Mouse (Mus musculus): ENCODE data around the gene C1qtnf1.
"Not testable (repeated sequence)": the region's sequence is repeated elsewhere in the genome, so short reads cannot be mapped to it uniquely, and the experiment has no call there.

C1qtnf1 gene

DNA sequence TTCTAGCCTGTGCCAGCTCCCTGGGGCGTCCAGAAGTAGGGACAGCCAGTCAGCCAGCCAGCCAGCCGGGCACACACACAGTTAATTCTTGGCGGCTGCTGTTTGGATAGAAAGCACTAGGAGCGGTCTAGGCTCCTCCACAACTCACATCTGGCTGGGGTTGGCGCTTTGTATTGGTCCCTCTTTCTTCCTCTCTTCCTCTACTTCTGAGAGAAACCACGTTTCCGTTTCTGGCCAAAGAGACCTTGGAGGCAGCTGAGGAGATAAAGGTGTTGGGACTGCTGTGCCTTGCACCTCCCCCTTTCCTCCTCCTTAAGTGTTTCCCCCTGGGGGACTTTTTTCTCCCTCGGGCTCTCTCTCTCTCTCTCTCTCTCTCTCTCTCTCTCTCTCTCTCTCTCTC, at the start of gene C1qtnf1:
Gene C1qtnf1, plus strand, starts transcription at position 218 of the 400 bp plus-strand sequence.
- DNase-seq (ENCODE audit: low spot score in 2 of 2): no peak

GRCm38 (mm10) chr11:118378656-118379055, 49.3 kb upstream of the C1qtnf1 start:
- no peak for DNase-seq (ENCODE audit: low spot score in 2 of 2)

- peak; percentile 46 to 73 for DNase-seq (ENCODE audit: low spot score in 2 of 2)
Observed at GRCm38 (mm10) chr11:118379251-118380009, 48.6 kb upstream of the C1qtnf1 start.

- not testable (repeated sequence) for DNase-seq (ENCODE audit: low spot score in 2 of 2)
Observed at GRCm38 (mm10) chr11:118387816-118388215, 40.2 kb upstream of the C1qtnf1 start.

DNA sequence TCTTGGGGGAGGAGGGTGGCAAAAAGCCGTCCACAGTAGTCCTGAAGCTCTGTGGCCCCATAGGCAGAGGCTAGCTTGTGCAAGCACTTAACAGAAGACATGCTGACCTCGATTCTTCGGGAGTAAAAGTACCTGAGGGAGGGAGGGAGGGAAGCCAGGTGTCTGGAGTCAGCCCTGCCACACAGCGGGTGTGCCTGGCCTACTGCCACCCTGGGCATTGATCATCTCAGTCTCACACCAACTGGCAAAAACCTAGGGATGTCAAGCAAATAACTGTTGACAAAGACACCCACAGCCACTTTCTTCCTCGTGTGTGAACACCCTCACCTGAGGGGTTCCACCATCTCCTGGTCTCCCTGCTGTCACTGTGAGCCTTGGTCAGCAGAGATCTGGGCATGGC, 34.0 kb upstream of the C1qtnf1 start:
- DNase-seq (ENCODE audit: low spot score in 2 of 2): no peak

DNA sequence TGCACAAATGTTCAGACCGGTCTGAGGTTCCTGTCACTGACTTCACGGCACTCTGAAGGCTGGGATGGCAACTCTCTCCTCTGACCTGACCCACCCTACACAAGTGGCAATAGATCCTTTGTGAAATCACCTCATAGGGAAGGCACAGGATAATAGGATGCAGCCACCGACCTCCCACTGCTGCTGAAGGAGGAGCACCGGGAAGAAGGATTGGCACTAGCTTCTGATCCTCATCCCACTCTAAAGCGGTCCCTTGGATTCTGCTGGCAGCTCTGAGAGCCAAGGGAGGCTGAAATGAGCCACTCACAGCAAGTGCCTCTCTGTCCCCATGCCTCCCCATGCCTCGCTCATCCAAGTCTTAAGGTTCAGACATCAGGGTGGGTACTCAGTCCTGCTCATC, 33.5 kb upstream of the C1qtnf1 start:
- no peak for DNase-seq (ENCODE audit: low spot score in 2 of 2)

DNA sequence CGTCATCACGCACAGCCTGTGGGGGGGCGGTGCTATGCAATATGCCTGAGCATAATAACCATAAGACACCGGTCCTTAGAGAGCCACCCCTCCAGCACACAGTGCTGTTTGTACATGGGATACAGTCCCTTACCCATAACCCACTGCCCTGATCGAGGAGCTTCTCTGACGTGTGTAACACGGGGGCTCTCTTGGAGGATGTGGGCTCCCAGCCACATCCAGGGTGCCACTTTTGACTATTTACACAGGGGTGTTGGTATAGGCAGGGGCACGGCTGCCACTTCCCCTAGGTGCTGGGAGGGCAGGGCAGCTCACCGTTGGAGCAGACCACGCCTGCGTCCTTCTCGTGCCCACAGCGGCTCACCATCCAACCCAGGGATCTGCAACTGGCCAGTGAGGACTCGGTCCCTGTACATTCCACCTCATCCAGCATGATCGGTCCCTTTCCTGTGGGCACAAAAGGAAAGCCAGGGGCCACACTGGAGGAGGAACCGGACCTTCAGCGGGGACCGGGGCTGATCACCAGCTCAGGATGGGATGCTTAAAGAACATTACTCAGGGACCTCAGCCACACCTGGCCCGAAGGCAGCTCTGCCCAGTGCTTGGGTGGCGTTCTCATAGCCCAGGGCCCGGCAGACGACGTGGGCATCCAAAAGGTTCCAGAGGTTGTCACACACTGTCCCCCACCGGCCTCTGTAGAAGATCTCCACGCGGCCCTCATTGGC, 30.0 kb upstream of the C1qtnf1 start:
- no peak for DNase-seq (ENCODE audit: low spot score in 2 of 2)

DNA sequence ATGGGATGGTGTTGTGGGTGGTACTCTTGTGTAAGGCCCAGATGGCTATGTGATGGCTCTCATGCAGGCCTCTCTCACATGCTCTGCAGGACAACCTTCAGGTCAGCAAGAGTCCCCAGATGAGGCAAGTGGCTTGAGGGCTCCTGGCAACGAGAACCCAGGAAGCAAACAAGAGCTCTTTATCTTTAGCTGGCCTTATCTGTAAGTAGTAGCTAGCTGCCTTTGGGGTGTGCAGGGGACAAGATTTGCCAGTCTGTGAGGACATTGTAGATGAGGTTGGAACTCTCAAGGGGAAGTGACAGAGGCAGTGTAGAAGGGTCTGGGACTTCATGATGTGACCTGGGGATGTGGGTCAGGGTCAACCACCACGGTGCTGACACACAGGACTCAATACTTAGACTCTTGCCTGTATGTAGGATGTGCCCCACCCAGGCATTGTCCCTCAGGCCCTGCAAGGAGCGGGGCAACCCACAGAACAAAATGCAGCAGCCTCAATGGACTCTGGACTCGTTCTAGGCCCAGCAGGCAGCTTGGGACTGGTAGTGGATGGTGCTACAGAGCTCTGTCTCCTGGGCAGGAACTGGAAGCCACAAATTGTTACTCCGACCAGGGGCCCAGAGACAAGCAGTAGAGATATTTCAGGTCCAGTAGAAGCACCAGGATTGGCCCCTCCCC, 28.0 kb upstream of the C1qtnf1 start:
- no peak for DNase-seq (ENCODE audit: low spot score in 2 of 2)

GRCm38 (mm10) chr11:118400566-118400936, 27.5 kb upstream of the C1qtnf1 start:
- no peak for DNase-seq (ENCODE audit: low spot score in 2 of 2)

GRCm38 (mm10) chr11:118401195-118401594, 26.8 kb upstream of the C1qtnf1 start:
- DNase-seq (ENCODE audit: low spot score in 2 of 2): no peak

DNA sequence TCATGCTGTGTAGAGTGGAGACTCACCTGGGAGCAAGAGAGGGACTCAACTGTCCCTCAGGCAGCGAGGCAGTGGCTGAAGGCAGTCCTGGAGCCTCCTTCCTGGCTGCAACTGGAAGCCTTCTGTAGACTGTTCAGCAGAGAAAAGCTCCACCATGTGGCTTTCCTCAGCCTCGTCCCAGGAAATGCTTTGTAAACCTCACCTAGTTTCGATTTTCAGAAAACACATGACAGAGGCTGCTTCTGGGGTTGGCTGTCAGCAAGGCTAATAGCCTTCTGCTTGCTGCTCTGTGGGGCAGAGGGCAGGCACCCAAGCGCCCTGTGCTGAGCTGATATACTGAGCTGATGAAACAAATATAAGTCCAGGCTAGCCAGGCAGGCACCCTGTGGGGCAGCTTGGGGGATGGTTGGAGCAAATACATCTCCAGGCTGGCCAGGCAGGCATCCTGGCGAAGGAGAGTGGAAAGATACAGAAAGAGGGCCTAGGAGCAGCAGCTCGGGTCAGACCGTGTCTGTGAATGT, 26.2 kb upstream of the C1qtnf1 start, which contains the start of gene Lgals3bp:
Gene Lgals3bp, minus strand, starts transcription at position 333 of the 521 bp plus-strand sequence.
- DNase-seq (ENCODE audit: low spot score in 2 of 2): no peak

DNA sequence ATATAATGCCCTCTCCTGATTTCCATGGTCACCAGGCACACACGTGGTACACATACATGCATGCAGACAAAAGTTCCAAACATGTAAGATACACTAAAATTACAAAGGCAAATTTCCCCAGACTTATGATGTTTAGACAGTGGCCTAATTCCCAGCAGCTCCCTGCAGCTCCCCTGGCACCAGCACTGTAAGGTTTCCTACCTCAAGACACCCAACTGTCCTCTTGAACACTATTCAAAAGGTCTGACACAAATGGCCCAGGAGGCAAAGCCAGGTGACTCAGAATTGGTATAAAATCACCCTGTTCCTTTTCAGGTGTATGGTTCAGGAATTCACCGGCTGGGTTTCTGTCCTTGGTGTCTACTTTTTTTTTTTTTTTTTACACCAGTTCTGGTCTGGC, 24.8 kb upstream of the C1qtnf1 start:
- DNase-seq (ENCODE audit: low spot score in 2 of 2): no peak

DNA sequence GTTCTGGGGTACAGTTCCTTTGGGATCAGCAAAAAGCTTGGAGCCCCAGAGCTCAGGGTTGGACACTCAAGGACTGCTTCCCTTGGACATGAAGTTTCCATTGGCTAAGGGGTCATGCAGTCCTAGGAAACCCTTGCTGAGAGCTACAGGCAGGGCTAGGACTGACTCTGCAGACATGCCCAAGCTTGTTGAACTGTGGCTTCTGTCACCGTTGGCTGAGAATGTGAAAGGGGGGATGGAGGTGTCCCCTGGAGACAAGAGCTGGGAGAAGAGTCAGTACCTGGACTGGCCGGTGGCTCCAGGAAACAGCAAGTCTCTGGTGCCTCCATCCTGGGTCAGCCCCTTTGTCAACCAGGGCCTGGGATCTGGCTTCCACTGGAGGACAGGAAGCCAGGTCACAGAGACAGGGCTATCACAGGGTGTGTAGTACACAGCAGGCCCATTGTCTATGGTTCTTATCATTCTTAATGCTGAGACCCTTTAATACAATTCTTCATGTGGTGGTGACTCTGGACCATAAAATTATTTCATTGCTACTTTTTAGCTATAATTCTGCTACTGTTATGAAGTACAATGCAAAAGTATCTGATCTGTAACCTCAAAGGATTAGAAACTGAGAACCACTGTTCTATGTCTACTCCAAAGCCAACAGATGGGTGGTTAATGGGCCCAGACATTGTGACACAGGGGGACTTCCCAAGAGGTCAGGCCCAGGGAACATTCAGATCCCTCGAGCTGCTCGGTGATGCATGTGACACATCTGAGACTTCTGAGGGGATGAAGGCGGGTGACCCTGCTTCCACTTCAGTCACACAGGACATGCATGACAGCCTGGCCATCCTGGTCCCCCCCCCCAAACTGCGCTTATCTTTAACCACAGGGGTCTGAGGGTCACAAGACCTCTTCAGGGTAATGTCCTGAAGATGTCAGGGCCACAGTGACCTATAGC, 23.8 kb upstream of the C1qtnf1 start:
- no peak for DNase-seq (ENCODE audit: low spot score in 2 of 2)

DNA sequence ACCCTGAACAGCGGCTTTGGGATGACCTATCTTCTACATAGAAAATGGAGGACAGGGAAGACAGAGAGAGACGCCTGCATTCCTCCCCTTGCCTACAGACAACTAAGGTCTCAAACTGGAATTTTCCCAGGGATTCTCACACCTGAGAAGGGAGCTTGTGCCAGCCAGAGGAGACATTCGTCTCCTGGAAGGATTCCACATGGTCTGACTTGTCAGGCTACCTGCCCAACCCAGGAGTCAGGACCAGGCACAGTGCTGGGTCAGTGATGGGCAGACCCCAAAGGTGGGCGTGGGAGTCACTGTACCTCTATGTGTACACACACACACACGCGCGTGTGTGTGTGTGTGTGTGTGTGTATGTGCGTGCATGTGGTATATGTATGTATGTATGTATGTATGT, 22.7 kb upstream of the C1qtnf1 start:
- DNase-seq (ENCODE audit: low spot score in 2 of 2): no peak

DNA sequence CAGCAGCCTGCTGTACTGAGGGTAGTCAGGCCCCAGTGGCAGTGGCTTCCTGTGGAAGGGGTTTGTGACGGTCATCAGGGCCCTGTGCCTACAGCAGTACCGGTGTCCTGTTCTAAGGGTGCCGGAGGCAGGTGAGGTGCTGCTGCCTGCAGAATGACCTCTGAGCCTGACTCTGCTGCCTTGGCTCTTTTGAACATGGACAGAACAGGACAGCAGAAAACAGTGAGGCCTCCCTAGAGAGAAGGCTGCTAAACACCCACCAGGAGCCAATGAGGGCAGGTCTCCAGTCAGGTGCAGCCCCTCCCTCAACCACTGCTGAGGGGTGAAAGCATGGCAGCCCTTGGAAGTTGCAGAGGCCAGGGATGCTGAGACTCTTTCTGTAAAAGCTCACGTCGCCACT, 21.5 kb upstream of the C1qtnf1 start:
- DNase-seq (ENCODE audit: low spot score in 2 of 2): no peak

- DNase-seq (ENCODE audit: low spot score in 2 of 2): peak in 1 of 2 experiments; percentile 51
Observed at GRCm38 (mm10) chr11:118407318-118407910, 20.6 kb upstream of the C1qtnf1 start.

- DNase-seq (ENCODE audit: low spot score in 2 of 2): no peak
Observed at GRCm38 (mm10) chr11:118408051-118408740, 19.8 kb upstream of the C1qtnf1 start.

DNA sequence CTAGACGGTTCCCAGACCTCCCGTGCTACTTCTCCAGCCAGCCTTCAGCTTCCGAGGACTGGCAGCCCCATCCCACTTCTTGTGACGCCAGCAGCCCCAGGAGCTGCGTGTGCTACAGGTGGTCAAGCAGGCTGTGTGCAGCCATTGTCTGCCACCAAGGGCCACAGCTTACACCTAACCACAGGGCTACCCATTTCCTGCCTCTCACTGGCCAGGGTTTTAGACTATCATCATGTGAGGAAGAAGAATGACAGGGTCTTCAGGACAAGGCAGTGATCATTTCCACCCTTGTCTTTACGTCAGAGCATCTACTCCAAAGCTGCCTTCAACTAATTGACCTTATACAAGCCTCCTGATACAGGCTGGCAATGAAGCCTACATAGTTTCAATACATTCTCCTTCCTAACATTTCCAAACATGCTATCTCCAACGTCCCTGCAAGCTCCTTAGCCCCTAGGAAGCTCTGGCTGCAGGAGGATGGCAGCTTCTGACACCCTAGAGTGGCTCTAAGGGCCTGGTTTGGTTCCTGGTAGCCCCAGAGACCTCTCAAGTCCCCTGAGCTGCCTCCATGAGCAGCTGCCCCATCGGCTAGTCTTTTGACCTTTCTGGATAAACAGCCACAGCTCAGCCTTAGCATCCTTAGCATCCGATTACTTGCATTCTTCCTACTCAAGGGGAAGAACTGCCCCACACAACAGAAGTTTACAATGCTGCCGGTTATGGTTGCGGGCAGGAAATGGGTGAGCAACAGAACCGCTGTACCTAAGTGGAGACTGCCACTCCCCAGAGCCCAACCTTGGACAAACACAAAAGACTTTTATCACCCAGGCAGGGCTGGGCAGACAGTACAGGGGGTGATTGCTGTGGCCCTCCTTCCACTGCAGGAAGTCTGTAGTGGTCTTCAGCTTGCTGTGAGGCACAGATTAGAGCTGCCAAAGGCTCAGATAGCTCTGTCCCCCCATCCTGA, 18.6 kb upstream of the C1qtnf1 start:
- DNase-seq (ENCODE audit: low spot score in 2 of 2): no peak

DNA sequence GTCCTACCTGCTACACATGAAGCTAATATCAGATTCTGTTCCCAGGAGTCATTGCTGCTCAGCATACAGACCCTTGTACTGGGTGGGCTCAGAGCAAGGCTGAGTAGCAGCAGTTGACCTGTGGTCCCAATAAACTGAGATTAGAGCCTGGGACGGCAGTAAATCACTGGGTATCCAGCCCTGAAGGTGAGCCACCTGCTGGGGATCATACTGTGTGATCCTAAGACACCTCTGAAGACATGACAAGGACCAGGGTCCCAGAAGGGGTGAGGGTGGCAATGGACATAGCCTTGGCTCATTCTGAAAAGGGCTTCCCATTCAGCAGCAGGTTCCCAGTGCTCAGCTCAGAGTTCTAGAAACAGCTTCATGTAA, 17.9 kb upstream of the C1qtnf1 start:
- no peak for DNase-seq (ENCODE audit: low spot score in 2 of 2)

Data from spleen, postnatal 14 days (tissue).